Mouse (Mus musculus) bone marrow, adult 2 months (tissue): ENCODE data around the gene Mpv17l2. TPM values are rescaled to one million over a fixed set of nuclear protein-coding genes. Genes with fewer than 3 reads are reported as not detected.

Experiments
- H3K27ac ChIP-seq: fragments of 200-500 bp; 2 replicates; pipeline ENCODE4 v1.5.1; 2012; ENCODE audit warnings: low read depth, mild to moderate bottlenecking, control low read depth, inconsistent platforms, low read length; ENCODE audit not compliant: control insufficient read depth, poor library complexity, insufficient read depth
- H3K4me1 ChIP-seq: fragments of 200-500 bp; 2 replicates; pipeline ENCODE4 v1.6.1; 2011; ENCODE audit warnings: low read length; ENCODE audit not compliant: control insufficient read depth, insufficient read depth
- H3K4me3 ChIP-seq: fragments of 200-500 bp; replicated peaks from 2 replicates; pipeline ENCODE3; 2011; ENCODE audit warnings: mild to moderate bottlenecking, low read depth, low read length, control low read depth; ENCODE audit not compliant: control insufficient read depth
- CTCF ChIP-seq: fragments of 200-500 bp; IDR thresholded peaks from 2 replicates; pipeline ENCODE4 v1.5.1; 2011; ENCODE audit warnings: low read length, control low read depth; ENCODE audit not compliant: control insufficient read depth, insufficient read depth
- POLR2A ChIP-seq: fragments of 200-500 bp; IDR thresholded peaks from 2 replicates; pipeline ENCODE4 v1.6.1; 2011; ENCODE audit warnings: low read depth, mild to moderate bottlenecking, control low read depth, low read length, borderline replicate concordance; ENCODE audit not compliant: control insufficient read depth
- WGBS: fragments of 180-500 bp; shearing (Covaris S2); methylation state at CpG from one replicate; pipeline ENCODE4 v1.1.7; 2018; 5-methylcytosine and 5-hydroxymethylcytosine counted together
- polyA plus RNA-seq: library from polyadenylated mRNA; stranded (reverse); fragments of >200 nt; gene quantifications from 2 replicates; pipeline ENCODE4 v1.2.4, GENCODE M21; 2011; ENCODE audit warnings: low replicate concordance; ENCODE audit not compliant: missing spikeins, insufficient read depth, insufficient read length

The Mpv17l2 gene
- polyA plus RNA-seq, 1 experiment = 15.1 TPM

DNA sequence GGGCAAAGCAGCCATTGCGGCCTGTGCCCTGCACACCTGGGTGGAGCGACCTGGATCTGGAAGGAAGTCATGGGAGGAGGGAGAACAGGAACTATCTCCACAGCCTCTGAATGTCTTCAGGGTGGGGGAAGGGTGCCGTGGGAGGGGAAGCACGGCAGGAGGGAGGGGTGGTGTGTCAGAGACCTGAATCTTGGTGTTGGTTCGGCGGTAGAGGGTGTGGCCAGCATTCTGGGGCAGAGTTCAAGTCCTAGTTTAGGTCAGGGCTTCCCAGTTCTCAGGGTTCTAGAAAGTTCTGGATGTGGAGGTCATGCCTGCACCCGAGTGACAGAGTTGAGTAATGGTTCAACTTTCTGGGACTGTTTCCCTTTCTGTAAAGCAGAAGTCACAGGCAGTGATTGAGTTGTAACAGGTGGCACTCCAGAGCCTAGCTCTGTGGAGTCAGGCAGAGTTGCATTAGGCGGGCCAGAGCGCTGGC is 40.9 kb downstream of the Mpv17l2 start:
- Histone ChIP-seq H3K4me3 (no peak overlapping the region), H3K4me1 (no peaks in the 10 kb centered on the region), H3K27ac (no peak overlapping the region)
- WGBS = 21% methylated on average over 9 of the region's 9 CpGs
- no peak for TF ChIP-seq POLR2A
- no peak for TF ChIP-seq CTCF

- Histone ChIP-seq H3K4me3 (no peak within 1 kb of the TSS), H3K4me1 (no peaks in the 10 kb centered on the region), H3K27ac (no peak within 1 kb of the TSS; the same call in 1 of the 2 replicates)
- 2% methylated on average over 19 of the region's 19 CpGs for WGBS
- no peak; the same call in 1 of the 2 replicates for TF ChIP-seq POLR2A
- TF ChIP-seq CTCF = peak; percentile 78
Observed at GRCm38 (mm10) chr8:70718297-70718696, 42.4 kb downstream of the Mpv17l2 start, which contains the start of gene Gm3336. Gene Gm3336 (plus strand): TSS chr8:70718543.

DNA sequence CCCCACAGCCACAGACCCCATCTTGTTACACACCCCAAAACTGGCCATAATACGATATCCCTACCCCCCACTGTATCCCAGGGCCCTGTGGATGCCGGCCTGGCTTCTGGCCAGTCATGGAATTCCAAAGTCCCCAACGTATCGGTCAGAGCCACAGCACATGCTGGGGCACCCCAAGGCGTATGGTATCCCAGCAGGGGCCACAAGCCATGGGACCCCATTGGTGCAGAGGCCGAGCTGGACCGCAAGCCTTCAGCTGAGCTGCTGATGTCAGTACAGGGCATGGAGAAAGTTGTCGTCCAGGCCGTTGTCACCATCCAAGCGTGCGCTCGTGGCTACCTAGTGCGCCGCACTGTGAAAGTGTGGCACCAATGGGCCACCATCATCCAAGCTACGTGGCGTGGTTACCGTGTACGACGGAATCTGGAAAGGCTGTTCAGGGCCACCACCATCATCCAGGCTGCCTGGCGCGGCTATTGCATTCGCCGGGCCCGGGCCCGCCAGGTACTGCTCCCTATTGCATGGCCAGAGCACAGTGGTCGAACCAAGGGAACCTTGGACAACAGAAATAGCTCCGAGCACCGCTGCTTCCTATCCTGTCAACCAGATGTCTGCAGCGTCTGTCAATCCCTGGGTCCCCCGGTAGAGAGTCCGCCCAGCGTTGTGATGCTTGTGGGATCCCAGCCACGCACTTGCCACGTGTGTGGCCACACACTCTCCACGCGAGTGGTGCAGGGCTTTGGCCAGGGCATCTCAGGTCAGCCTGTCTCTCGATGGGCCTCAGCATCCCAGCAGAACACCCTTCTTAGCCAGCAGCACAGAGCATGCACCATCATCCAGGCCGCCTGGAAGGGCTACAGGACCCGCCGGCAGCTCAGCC is 44.0 kb downstream of the Mpv17l2 start:
- WGBS = 87% methylated on average over 40 of the region's 40 CpGs
- Histone ChIP-seq H3K4me3 (no peak overlapping the region), H3K4me1 (no peaks in the 10 kb centered on the region), H3K27ac (no peak overlapping the region)
- TF ChIP-seq POLR2A = no peak
- TF ChIP-seq CTCF = no peak

DNA sequence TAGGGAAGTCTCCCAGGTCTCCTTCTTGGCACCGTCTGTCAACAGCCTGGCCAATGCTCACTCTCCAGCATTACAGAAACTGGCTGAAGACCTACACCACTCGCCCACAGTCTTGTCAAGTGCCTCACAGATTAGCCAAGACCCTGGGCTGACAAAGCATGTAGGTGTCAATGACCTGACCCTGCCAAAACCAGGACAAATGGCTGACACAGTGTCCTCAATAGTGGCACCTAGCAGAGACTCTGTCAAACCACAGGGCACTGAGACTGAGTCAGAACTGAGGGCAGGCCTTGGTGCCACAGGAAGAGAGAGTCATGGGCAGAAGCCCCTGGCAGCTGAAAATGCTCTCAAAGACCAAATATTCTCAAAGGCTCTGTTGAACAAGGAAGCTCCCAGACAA is 45.7 kb downstream of the Mpv17l2 start:
- no peak overlapping the region for H3K4me3 ChIP-seq
- WGBS = 61% methylated on average over 2 of the region's 2 CpGs
- H3K27ac ChIP-seq = no peak overlapping the region
- no peak for TF ChIP-seq POLR2A
- no peak for TF ChIP-seq CTCF
- H3K4me1 ChIP-seq = no peaks in the 10 kb centered on the region

DNA sequence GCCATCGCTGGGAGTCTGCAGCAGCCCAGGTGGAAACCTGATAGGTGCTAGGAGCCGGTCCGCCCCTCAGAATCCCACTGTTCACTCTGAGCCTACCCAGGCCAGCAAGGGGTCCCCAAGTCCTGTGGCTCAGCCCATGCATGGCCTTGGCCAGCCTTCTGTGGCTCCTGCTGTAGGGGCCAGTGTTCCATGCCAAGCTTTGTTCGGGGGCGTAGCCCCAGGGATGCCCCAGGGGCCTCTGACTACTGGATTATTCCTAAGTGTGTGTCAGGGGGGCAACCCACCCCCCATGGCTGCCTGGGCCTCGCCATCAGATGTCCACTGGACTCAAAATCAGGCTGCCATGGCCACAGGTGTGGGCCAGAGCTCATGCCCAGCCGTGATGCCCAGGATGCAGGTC is 46.8 kb downstream of the Mpv17l2 start:
- WGBS = 85% methylated on average over 7 of the region's 7 CpGs
- Histone ChIP-seq H3K4me3 (no peak overlapping the region), H3K4me1 (no peaks in the 10 kb centered on the region), H3K27ac (no peak overlapping the region)
- TF ChIP-seq CTCF = no peak
- no peak for TF ChIP-seq POLR2A

GRCm38 (mm10) chr8:70711041-70711440 is 49.7 kb downstream of the Mpv17l2 start:
- H3K4me3 ChIP-seq = no peak overlapping the region
- no peak for TF ChIP-seq CTCF
- no peak for TF ChIP-seq POLR2A
- no peaks in the 10 kb centered on the region for H3K4me1 ChIP-seq
- 83% methylated on average over 11 of the region's 11 CpGs for WGBS
- no peak overlapping the region for H3K27ac ChIP-seq

- TF ChIP-seq POLR2A (no peak), CTCF (no peak)
- Histone ChIP-seq H3K4me3 (no peak overlapping the region), H3K27ac (no peak overlapping the region), H3K4me1 (no peaks in the 10 kb centered on the region)
- 84% methylated on average over 1 of the region's 1 CpGs for WGBS
Observed at GRCm38 (mm10) chr8:70710296-70710695, 50.5 kb downstream of the Mpv17l2 start.

DNA sequence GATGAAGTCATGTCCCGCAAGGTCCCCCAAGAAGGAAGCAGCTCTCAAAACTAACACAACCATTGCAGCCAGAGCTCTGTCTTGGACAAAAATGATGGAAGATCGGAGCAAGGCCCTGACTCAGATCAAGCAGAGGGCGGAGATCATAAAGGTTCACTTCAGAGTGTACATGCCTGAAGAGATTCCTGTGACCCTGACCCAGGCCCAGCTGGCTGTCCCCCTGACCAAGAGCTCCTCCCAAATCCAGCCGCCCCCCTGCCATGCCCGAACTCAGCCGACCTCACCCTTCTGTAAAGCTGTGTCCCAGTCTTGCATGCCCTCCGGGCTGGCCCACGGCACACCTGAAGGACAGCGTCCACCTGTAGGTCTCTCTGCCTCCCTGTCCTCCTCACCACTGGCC is 51.0 kb downstream of the Mpv17l2 start:
- TF ChIP-seq CTCF (no peak), POLR2A (no peak)
- no peak overlapping the region for H3K4me3 ChIP-seq
- WGBS = 91% methylated on average over 9 of the region's 9 CpGs
- no peaks in the 10 kb centered on the region for H3K4me1 ChIP-seq
- H3K27ac ChIP-seq = no peak overlapping the region

Other genes with a start within 250 kb of the Mpv17l2 start
- 98.7 and 181 TPM in 2 replicates for gene Fkbp8, start 233.2 kb downstream of the Mpv17l2 start, polyA plus RNA-seq
- 29.0 and 41.3 TPM in 2 replicates for gene Kxd1, start 233.0 kb downstream of the Mpv17l2 start, polyA plus RNA-seq
- 11.9 and 17.8 TPM in 2 replicates for gene Ell, start 221.5 kb downstream of the Mpv17l2 start, polyA plus RNA-seq
- gene Isyna1, start 166.6 kb downstream of the Mpv17l2 start, polyA plus RNA-seq = 11.2 and 23.7 TPM in 2 replicates
- gene Ssbp4, start 152.1 kb downstream of the Mpv17l2 start, polyA plus RNA-seq = 45.2 and 107 TPM in 2 replicates
- gene Lrrc25, start 144.8 kb downstream of the Mpv17l2 start, polyA plus RNA-seq = 3.4 and 18.8 TPM in 2 replicates
- 3.1 TPM in 1 of 2 replicates, not detected in the other for gene Gdf15, start 128.5 kb downstream of the Mpv17l2 start, polyA plus RNA-seq
- 4.3 and 21.1 TPM in 2 replicates for gene Pgpep1, start 100.6 kb downstream of the Mpv17l2 start, polyA plus RNA-seq
- gene Lsm4, start 87.7 kb downstream of the Mpv17l2 start, polyA plus RNA-seq = 69.2 and 119 TPM in 2 replicates
- gene Jund, start 62.0 kb downstream of the Mpv17l2 start, polyA plus RNA-seq = 48.1 and 58.0 TPM in 2 replicates
- gene Iqcn, start 57.5 kb downstream of the Mpv17l2 start, polyA plus RNA-seq = 0.29 TPM in 1 of 2 replicates, not detected in the other
- not detected in 2 replicates for gene Gm3336, start 42.4 kb downstream of the Mpv17l2 start, polyA plus RNA-seq
- 2.7 and 3.2 TPM in 2 replicates for gene Pde4c, start 37.2 kb downstream of the Mpv17l2 start, polyA plus RNA-seq
- gene Rab3a, start 6.3 kb downstream of the Mpv17l2 start, polyA plus RNA-seq = 9.7 and 13.3 TPM in 2 replicates
- gene Pik3r2, start 15.8 kb upstream of the Mpv17l2 start, polyA plus RNA-seq = 12.8 and 19.5 TPM in 2 replicates
- gene Mast3, start 44.1 kb upstream of the Mpv17l2 start, polyA plus RNA-seq = 20.5 and 70.7 TPM in 2 replicates
- 0.36 and 1.9 TPM in 2 replicates for gene Il12rb1, start 47.5 kb upstream of the Mpv17l2 start, polyA plus RNA-seq
- 19.1 and 44.8 TPM in 2 replicates for gene Arrdc2, start 78.8 kb upstream of the Mpv17l2 start, polyA plus RNA-seq
- not detected in 2 replicates for gene Kcnn1, start 102.3 kb upstream of the Mpv17l2 start, polyA plus RNA-seq
- 27.6 and 41.7 TPM in 2 replicates for gene Ccdc124, start 113.0 kb upstream of the Mpv17l2 start, polyA plus RNA-seq
- not detected in 2 replicates for gene Slc5a5, start 131.8 kb upstream of the Mpv17l2 start, polyA plus RNA-seq
- gene Rpl18a, start 136.5 kb upstream of the Mpv17l2 start, polyA plus RNA-seq = 1,290 and 1,544 TPM in 2 replicates
- 8.9 and 18.9 TPM in 2 replicates for gene Map1s, start 145.0 kb upstream of the Mpv17l2 start, polyA plus RNA-seq